Mouse (Mus musculus) induced T-regulatory cell, adult 2 months (primary cell): ENCODE measurements around the gene Agbl4.

Source experiments
- DNase-seq: peaks from one replicate; pipeline ENCODE4 v3.0.0-alpha.2; 2012; ENCODE audit warnings: low read depth

Gene Agbl4

DNA sequence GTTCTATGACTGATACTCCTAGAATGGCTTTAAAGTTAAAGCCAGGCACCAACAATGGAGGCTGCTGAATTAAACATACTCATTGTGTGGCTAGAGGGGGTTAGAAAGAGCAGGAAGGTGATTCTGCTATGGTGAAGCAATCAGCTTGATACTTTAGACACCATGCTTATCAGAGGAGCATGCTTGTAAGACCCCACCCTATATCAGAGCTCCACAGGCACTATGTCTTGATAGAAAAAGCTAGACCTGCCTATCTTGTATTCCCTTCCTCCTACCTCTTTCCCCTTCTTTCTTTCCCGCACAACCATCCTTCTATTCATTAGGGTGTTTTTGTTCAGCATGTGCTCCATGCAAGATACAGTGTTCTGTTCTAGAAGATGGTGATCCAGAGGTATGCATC is 1104.0 kb downstream of the Agbl4 start:
- DNase-seq: no peak

DNA sequence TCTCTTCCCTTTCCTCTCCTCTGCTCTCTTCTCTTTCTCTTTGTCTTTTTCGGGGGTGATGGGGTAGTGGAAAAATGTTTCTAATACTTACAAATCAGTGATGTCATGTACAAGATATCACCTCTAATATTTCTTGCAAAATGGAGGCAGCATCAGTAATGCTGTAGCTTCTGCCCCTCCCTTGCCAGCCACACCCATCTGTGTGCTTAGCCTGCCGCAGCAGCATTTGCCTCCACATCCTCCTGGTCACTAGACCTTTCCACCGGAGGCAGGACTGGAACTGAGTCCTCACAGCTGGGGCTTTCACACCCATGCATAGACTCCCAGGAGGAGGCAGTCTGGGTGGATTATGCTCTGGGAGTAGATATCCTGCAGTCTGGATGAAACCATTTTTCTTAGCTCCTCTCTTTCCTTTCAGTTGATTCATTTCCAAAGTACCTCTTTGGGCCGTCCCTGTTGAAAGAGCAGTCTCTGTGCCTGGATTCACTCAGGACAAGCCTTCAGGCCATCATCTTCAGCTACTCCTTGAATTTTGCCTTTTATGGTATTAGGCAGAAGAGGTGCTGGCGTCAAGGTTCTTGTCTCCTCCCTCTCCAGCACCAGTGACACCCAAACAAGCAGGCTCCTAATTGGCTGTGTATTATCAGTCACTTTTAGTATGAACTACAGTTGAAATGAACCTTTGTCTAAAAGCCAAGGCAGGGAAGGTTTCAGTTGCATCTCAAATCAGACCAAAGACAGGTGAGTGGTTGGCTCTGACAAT is 1105.7 kb downstream of the Agbl4 start:
- DNase-seq: no peak

DNA sequence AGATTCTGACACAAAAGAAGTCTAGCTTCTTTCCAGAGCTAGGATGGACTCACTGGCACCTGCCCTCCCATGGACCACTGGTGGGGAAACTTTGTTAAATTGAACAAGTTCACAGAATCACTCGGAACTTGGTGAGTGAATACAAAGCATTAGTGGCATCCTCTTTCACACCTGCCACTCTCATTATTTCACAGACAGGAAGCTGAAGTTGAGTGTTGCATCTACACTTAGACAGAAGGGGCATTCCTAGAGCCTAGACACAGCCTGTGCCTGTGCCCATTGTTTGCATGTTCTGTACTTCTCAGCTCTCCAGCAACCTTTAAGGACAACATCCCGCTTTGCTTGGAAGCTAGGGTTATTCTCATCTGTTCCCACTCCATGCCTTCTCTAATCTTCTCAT is 1107.5 kb downstream of the Agbl4 start:
- DNase-seq: no peak

DNA sequence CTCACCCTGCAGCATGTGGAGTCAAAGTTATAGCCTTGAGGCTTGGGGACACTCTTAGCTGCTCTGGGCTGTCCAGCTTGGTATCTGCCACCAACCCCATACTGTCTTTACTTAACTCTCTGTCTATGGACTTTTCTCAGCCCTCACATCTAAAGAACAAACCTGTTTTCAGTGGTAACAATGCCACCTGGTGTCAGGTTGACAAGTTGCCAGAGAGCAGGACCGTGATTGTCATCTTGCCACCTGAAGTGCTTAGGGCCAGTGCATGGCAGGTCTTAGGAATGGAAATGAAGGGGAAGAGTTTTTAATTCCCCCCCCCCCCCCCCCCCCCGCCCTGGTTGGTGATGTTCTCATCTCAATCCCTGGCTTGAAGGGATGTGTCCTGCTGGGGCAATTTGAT is 1112.7 kb downstream of the Agbl4 start:
- DNase-seq: no peak

DNA sequence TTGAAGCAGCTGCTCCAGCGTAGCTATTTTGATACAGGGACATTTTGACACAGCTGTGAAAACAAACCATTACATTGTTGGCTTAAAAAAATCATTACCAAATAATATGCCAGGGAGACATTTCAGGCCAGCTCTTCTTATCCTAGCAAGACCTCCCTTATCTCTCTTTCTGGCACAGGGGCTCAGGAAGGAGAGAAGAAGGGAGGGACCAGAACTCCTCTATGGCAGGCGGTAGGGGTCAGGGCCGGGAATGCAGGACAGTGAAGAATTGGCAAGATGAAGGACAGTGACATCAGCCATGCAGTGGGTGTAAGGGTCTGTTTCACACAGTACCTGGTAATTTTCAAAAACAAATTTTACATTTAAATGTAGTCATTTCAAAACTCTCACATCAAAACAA is 1116.5 kb downstream of the Agbl4 start:
- no peak for DNase-seq

DNA sequence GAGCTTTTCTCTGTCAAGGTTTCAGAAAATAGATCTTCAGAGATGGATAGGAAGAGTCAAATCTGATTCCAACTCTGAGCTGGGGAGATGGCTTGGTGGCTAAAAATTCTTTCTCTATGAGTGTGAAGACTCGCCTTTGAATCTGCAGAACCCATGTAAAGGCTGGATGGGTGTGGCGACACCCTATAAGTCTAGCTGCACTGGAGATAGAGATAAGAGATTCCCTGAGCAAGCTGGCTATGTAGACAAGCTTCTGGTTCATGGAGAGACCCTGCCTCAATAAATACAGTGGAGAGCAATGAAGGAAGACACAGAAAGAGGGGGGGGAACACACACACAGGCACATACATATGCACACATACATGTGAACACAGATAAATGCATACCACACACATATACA is 1118.7 kb downstream of the Agbl4 start:
- DNase-seq: no peak

DNA sequence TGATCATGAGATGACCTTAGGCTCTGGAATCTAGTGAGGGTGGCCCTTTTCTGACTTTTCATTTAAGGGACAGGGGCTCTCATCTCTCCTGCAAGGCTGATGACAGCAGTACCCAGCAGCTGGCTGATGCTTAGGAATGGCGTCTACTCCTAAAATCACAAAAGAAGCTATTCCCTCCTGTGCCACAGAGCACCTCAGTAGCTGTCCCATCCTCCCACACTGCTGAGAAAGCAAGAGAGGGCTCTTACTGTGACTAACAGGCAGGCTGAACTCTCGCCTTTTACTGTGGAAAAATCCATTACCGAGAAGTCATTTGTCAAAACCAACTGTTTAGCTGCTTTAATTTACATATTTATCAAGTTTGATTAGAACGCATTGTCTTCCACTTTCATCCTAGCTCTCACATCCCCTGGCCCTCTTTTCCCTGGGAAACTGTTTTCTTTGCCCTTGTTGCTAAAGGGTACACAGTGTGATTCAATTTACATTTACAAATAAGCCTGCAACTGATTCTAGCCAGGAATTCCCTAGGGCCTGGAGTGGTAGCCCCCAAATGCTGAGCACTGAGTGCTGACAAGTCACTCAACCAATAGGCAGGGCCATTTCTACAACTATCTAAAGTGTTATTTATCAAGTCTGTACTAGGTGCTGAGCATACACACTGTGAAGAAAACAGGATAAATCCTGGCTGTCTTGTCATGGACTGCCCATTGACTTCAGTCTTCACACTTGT is 1119.8 kb downstream of the Agbl4 start:
- no peak for DNase-seq

DNA sequence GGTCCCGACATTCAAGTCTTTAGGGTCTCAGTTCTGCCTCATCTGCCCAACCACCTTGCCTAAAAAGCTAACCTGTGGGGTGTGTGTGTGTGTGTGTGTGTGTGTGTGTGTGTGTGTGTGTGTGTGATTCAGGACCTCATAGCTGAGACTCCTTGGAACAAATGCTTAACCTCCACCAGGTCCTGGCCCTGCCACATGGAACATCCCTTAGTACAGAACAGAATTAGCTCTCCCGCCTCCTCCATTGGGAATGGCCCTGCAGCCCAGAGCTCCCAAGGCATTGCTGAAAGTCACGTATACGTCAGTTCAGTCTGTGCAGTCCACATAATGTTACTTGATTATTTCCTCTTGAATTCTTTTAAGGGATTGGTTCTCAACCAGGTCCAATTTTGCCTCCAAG is 1120.7 kb downstream of the Agbl4 start:
- DNase-seq: no peak

DNA sequence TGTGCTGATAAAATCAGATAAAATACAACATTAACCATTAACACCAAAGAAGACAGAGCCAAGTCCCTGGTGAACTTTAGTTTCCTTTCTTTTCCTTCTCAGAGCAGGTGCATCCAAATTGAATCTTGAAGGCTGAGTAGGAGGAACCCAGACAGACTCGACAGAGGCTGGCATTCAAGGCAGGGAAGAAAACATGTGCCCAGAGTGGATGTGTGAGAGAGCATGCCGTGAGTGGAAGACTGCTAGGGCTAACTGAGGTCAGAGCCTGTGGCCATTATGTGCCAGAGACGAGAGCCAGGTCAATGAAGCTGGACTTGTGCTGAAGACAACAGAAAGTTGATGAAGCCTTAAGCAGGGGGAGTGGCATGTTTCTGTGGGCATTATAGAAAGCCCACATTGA is 1121.8 kb downstream of the Agbl4 start:
- DNase-seq: no peak

DNA sequence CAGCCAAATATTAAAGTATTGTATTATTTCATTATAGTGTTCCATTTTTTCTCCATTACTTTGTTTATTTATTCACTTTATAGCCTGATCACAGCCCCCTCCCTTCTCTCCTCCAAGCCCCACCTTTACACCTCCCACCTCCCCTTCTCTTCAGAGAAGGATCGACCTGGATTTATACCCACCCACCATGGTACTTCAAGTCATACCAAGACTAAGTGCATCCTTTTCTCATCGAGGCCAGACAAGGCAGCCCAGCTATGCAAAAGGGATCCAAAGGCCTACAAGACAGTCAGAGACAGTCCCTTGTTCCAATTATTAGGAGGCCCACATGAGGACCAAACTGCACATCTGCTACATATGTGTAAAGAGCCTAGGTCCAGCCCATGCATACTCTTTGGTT is 1122.5 kb downstream of the Agbl4 start:
- no peak for DNase-seq

DNA sequence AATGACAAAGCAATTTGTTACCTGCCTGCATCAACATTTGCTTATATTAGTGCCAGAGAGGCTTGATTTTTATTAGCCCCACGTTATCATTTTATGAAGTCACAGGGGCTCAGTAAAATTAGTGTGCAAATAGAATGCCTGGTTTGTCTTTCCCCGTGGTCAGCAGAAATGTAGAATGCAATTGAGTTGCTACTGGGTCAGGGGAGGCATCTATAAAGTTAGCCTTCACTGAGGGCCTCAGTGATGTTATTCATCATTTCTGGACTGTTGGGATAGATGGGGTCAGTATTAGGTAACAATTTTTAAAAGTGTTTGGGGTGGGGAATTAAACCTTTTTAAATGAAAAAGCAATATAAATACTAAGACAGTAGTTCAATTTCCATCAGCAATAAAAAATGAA is 1125.5 kb downstream of the Agbl4 start:
- no peak for DNase-seq

DNA sequence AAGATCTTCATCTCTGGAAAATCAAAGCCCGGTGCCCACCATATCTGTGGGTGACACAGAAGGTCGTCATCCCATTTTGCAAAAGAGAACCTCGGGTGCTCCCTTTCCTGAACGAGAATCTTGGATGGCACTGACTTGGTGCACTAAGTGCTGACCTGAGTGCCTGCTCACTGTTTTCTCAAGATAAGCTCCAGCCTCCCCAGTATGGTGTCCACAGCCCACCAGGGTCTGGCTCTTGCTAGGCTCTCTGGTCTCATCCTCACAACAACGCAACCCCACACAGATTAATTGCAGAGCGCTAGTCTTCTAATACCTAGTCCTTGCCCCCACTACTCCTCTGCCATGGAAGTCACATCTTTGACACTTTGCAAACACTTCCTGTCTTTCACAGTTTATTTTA is 1131.5 kb downstream of the Agbl4 start:
- no peak for DNase-seq

DNA sequence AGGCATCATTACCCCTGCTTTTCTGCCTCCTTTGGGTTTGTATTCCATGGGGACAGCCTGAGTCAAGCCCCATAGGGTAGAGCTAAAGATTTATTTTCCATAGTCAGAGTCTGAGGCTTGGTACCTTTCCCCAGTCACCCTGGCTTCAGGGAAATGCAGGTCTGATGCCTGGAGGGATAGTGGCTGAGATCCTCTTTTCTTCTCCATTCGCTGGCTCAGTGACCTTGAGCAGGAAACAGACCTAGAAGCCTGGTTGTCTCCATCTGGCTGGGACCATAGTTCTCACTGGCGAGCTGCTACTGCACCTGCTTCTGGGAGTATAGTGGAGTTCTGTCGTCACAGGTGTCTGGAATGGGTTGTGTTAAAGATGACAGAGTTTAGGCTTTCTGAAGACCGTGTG is 1132.5 kb downstream of the Agbl4 start:
- no peak for DNase-seq

DNA sequence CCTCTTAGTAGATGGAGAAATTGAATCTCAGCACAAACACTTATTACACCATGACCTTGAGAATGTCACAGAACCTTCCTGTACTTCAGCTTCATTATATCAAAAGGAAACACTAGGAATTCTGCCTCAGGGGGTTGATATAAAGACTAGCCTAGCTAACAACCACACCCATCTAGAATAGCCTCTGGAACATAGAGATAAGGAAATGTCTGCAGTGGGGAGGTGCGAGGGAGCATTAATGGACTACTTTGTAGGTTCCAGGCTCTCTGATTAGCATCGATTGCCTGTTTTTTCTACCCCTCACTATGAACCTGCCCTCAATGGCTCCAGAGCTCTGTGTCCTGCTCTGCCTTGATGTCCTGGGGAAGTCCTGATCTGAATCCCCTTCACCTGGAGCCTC is 1133.1 kb downstream of the Agbl4 start:
- DNase-seq: no peak

DNA sequence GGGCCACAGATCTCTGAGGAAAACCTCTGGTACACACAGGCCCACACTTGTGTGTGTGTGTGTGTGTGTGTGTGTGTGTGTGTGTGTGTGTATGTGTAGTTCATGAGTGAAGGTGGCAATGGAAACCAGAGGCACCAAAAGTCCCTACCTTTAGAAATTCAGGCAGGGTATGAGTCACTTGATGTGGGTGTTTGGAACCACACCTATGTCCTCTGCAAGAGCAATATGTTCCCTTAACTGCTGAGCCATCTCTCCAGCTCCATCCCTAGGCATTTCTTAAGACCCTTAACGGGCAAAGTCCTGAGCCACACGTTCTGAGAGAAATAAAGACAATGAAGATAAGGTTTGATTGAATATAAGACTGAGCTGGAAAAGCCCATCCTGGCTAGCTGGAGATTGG is 1147.2 kb downstream of the Agbl4 start:
- no peak for DNase-seq

DNA sequence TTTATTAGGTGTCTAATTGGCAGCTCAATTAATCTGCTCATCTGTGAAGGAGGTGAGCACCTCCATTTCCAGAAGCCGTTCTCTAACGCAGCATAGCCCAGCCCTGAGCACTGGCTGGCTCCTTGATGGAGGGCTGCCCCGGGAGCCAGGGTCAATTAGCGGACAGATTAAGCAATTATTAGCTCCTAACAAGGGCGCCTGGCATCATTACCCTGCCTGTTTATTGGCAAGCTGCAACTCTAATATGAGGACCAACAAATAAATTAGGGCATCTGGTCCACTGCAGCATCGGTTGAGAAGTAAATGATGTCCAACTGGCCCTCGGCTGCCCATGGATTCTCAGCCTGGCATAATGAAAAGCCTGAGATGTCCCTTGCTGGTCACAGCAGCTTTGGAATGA is 1148.5 kb downstream of the Agbl4 start:
- DNase-seq: no peak

DNA sequence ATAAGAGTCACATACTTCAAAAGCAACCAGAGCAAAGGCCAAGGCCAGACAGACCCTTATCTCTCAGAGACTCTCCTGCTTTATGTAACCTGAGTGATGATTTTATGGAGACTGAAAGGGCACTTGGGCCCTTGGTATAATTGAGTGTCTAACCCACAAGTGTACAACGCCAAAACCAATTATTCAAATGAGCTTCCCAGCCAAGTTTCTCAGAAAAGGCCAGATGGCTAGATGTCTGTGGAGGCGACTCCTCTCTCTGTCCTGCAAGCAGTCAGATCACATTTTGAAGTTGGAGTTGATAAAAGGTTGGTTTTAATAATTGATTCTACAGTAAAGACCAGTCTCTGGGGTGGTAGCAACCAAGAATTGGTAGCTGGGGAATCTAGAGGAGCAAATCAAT is 1158.0 kb downstream of the Agbl4 start:
- no peak for DNase-seq

DNA sequence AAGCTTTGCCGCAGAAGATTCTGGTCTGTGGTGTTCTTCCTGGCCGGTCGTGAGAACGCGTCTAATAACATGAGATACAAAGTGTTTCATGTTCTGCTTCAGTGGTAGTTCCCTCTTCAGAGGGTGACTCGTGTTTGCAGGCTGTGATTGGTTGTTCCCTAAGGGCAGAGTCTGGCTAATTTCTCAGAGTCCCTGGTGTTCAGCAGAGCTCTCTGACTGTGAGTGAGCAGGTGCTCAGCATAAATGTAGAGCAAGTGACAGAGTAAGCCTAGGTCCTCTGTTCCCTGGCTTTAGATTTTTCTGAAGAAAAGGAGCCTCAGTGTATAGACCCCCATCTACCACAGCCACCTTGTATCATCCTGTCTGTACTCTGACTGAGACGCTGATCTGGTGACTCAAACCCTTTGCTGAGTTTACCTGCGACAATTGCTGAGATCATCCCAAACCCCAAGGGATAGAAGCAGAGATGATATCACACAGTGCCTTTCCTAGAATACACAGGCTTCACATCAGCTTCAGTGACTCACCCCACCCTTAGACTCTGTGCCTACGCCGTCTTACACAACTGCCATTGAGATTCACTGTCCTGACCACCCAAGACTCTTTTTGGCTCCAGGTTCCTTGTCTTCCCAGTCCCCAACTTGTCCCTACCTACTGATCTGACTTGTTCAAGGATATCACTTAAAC is 1179.8 kb downstream of the Agbl4 start:
- DNase-seq: no peak

DNA sequence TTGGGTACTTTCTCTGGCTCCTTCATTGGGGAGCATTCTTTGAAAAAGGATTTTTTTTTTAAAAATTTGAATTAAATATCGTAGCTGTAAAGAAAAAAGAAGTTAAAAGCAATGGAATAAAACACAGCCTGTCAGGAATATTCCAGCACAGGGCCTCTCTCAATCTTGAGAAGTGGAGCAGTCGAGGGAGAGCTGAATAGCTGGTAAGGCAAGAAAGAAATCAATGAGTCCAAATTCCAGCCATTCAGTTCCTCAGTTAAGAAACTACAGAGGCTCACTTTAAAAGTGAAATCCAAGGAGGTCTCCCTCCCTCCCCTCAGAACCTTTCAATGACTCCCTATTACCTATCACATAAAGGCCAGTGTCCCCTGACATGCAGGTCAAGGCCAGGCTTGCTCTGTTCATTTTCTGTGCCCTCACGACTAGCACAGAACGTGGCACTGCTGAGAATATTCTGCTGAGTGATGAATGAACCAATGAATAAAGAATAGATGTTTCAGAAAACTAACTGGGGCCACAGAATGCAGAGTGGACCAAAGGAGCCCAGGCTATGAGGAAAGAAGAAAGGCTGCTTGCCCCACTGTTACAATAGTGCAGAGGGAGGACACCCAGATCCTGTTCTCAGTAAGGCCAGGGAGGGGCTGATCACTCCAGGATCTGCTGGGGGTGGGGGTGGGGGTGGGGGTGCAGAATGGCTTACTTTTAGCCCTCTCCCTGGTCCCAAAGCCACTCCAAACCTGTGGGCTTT is 1181.8 kb downstream of the Agbl4 start:
- no peak for DNase-seq

DNA sequence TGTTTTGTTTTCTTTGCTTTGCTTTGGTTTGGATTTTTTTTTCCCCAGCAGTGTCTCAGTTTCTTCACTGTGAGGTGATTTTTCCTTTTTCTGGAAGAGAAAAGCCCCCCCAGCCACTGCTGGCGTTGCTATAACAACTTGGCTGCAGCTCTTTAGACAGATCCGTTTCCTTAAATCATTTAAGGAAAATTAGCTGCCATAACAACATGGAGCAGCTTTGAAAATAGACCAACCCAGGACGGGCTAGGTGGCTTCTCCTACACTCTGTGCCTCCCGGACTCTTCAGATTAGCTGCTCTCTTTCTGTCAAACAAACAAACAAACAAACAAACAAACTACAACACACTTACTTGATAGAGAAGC is 1182.4 kb downstream of the Agbl4 start:
- no peak for DNase-seq

DNA sequence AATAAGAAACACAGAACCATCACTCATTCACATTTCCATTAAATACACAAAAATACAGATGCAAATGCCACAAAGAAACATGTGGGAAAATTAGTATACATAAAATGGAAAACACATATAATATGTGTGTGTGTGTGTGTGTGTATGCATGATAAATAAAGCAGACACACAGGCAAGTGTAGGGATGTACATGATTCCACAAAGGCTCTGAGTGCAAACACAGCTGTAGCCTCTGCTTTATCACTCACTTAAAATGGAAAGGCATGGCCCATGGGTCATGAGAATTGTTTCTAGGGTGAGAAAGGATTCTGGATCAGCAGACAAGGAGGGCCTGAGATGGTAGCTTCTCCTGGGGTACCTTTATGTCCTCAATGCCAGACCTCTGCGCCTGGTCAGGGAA is 1182.8 kb downstream of the Agbl4 start:
- DNase-seq: no peak

DNA sequence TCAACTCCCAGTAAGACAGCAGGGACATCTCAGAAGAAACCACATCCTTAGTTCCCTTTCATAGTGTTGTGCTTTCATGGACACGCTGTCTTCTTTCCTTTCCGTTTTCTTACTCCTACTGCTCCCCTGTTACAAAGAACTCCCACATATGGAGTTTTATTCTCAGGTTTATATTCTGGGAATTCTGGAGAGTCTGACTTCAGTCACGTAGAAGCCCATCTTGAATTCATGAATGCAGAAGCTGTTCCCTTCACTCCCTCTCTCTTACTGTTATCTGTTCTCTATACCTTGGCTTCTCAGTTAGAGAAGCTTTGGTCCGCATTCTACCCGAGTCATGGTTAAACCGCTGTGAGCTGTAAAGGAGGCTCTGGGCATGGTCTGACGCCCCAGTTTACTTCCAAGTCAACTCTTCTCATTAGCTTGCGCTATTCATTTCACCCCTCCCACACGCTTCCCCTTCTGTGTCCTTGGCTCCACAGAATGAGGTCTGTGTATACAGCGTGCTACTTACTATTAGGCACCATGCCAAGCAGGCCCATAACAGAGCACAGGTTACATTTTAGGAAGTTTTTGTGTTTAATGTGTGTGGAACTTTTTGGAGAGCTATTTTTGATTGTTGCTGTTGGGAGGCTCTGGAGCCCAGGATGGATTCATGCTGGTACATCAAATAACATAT is 1186.2 kb downstream of the Agbl4 start:
- no peak for DNase-seq
